Mouse (Mus musculus): ENCODE results near the gene Usp8.

The Usp8 gene

GRCm38 (mm10) chr2:126706759-126707437 lies at the start of gene Usp8:
TSS of gene Usp8 (plus strand) at chr2:126707328.
- DNase-seq (ENCODE audit: low spot score in 2 of 2) = peak; percentile 97 to 98

- no peak for DNase-seq (ENCODE audit: low spot score in 2 of 2)
Observed at GRCm38 (mm10) chr2:126663481-126663880, 43.6 kb upstream of the Usp8 start.

- no peak for DNase-seq (ENCODE audit: low spot score in 2 of 2)
Observed at GRCm38 (mm10) chr2:126665984-126666383, 41.1 kb upstream of the Usp8 start.

GRCm38 (mm10) chr2:126668621-126669252 lies 38.4 kb upstream of the Usp8 start:
- DNase-seq (ENCODE audit: low spot score in 2 of 2) = no peak

- no peak for DNase-seq (ENCODE audit: low spot score in 2 of 2)
Observed at GRCm38 (mm10) chr2:126673317-126674242, 33.5 kb upstream of the Usp8 start.

GRCm38 (mm10) chr2:126674441-126675168 lies 32.5 kb upstream of the Usp8 start:
- peak; percentile 35 to 48 for DNase-seq (ENCODE audit: low spot score in 2 of 2)

- DNase-seq (ENCODE audit: low spot score in 2 of 2) = peak; percentile 82 to 83
Observed at GRCm38 (mm10) chr2:126675169-126676121, 31.7 kb upstream of the Usp8 start.

GRCm38 (mm10) chr2:126676122-126676515 lies 31.0 kb upstream of the Usp8 start, which contains the start of gene Gabpb1:
TSS of gene Gabpb1 (minus strand) at chr2:126676337.
- no peak for DNase-seq (ENCODE audit: low spot score in 2 of 2)

GRCm38 (mm10) chr2:126677366-126677765 lies 29.8 kb upstream of the Usp8 start:
- DNase-seq (ENCODE audit: low spot score in 2 of 2) = no peak

GRCm38 (mm10) chr2:126682333-126682732 lies 24.8 kb upstream of the Usp8 start:
- no peak for DNase-seq (ENCODE audit: low spot score in 2 of 2)

- DNase-seq (ENCODE audit: low spot score in 2 of 2) = no peak
Observed at GRCm38 (mm10) chr2:126682937-126683336, 24.2 kb upstream of the Usp8 start.

- no peak for DNase-seq (ENCODE audit: low spot score in 2 of 2)
Observed at GRCm38 (mm10) chr2:126691290-126691689, 15.8 kb upstream of the Usp8 start.

- DNase-seq (ENCODE audit: low spot score in 2 of 2) = peak in 1 of 2 experiments; percentile 10
Observed at GRCm38 (mm10) chr2:126695285-126695684, 11.8 kb upstream of the Usp8 start.

GRCm38 (mm10) chr2:126707438-126707779 lies 281 bp downstream of the Usp8 start:
- no peak for DNase-seq (ENCODE audit: low spot score in 2 of 2)

GRCm38 (mm10) chr2:126708361-126708760 lies 1.2 kb downstream of the Usp8 start:
- no peak for DNase-seq (ENCODE audit: low spot score in 2 of 2)

GRCm38 (mm10) chr2:126712526-126712925 lies 5.4 kb downstream of the Usp8 start:
- DNase-seq (ENCODE audit: low spot score in 2 of 2) = no peak

- DNase-seq (ENCODE audit: low spot score in 2 of 2) = no peak
Observed at GRCm38 (mm10) chr2:126712950-126713349, 5.8 kb downstream of the Usp8 start.

- DNase-seq (ENCODE audit: low spot score in 2 of 2) = no peak
Observed at GRCm38 (mm10) chr2:126729207-126729606, 22.1 kb downstream of the Usp8 start.

- no peak for DNase-seq (ENCODE audit: low spot score in 2 of 2)
Observed at GRCm38 (mm10) chr2:126730502-126730901, 23.4 kb downstream of the Usp8 start.

- DNase-seq (ENCODE audit: low spot score in 2 of 2) = no peak
Observed at GRCm38 (mm10) chr2:126735339-126736073, 28.4 kb downstream of the Usp8 start.

Measured in urinary bladder, postnatal 36 days (tissue).